Mouse (Mus musculus): ENCODE results near the gene Sorcs1.

DNA sequence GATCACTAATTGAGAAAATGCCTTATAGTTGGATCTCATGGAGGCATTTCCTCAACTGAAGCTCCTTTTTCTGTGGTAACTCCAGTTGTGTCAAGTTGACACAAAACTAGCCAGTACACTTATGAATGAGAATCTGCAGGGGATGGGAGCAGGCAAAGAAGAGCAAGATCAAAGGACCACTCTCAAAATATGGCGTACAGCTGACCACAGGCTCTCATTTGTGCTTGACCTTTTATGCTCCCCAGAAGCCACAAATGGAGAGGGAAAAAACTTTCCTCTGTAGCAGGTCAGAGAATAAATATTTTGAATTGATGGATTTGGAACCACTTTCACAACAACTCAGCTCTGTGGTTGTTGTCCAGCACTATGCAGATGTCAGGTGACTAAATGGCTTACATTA, 14.1 kb downstream of the Sorcs1 start:
- TF ChIP-seq CTCF (IDR thresholded peaks at IDR 0.05; ENCODE audit: borderline replicate concordance, extremely low read depth, insufficient read depth, insufficient read length): no peak
- TF ChIP-seq POLR2A (IDR thresholded peaks at IDR 0.05; ENCODE audit: borderline replicate concordance, extremely low read depth, insufficient read depth, insufficient read length, poor library complexity, severe bottlenecking): no peak

Measured in brain, embryonic 14.5 days (tissue).